Mouse (Mus musculus): ENCODE data around the gene Jpt1. TPM values are rescaled to one million over a fixed set of nuclear protein-coding genes. Genes with fewer than 3 reads are reported as not detected.
"Not testable (repeated sequence)": the region's sequence is repeated elsewhere in the genome, so short reads cannot be mapped to it uniquely, and the experiment has no call there.

Gene Jpt1
- polyA plus RNA-seq, 1 experiment: 163 TPM

GRCm38 (mm10) chr11:115511121-115511520 lies 3.1 kb downstream of the Jpt1 start:
- H3K36me3 ChIP-seq (ENCODE audit: control insufficient read depth, insufficient read depth, low read length, poor library complexity, severe bottlenecking): peaks cover 4% of the 10 kb centered on the region; the same call in 1 of the 2 replicates
- H3K4me1 ChIP-seq (ENCODE audit: control insufficient read depth, insufficient read depth, low read length): no peaks in the 10 kb centered on the region
- TF ChIP-seq POLR2A (IDR thresholded peaks at IDR 0.05; ENCODE audit: insufficient read depth, low read length) (no peak), CTCF (IDR thresholded peaks at IDR 0.05; ENCODE audit: low read depth, low read length) (no peak), EP300 (IDR thresholded peaks at IDR 0.05; ENCODE audit: insufficient read depth, low read depth, low read length) (no peak)
- no peaks in the 10 kb centered on the region for H3K27me3 ChIP-seq (ENCODE audit: control insufficient read depth, insufficient read depth, low read length, poor library complexity, severe bottlenecking)
- H3K27ac ChIP-seq (ENCODE audit: insufficient read depth, low read length): no peak overlapping the region
- H3K4me3 ChIP-seq (ENCODE audit: low read depth, low read length): no peak overlapping the region
- H3K9ac ChIP-seq (ENCODE audit: low read depth, poor library complexity, severe bottlenecking): no peak overlapping the region
- H3K9me3 ChIP-seq (replicated peaks; ENCODE audit: control insufficient read depth, insufficient read depth, low read length, poor library complexity, severe bottlenecking): peaks cover 5% of the 10 kb centered on the region

GRCm38 (mm10) chr11:115510507-115510888 lies 3.7 kb downstream of the Jpt1 start:
- Histone ChIP-seq H3K9me3 (replicated peaks; ENCODE audit: control insufficient read depth, insufficient read depth, low read length, poor library complexity, severe bottlenecking) (peaks cover 5% of the 10 kb centered on the region), H3K9ac (ENCODE audit: low read depth, poor library complexity, severe bottlenecking) (no peak overlapping the region), H3K4me1 (ENCODE audit: control insufficient read depth, insufficient read depth, low read length) (no peaks in the 10 kb centered on the region), H3K4me3 (ENCODE audit: low read depth, low read length) (no peak overlapping the region), H3K27ac (ENCODE audit: insufficient read depth, low read length) (no peak overlapping the region), H3K27me3 (ENCODE audit: control insufficient read depth, insufficient read depth, low read length, poor library complexity, severe bottlenecking) (no peaks in the 10 kb centered on the region), H3K36me3 (ENCODE audit: control insufficient read depth, insufficient read depth, low read length, poor library complexity, severe bottlenecking) (peaks cover 4% of the 10 kb centered on the region; the same call in 1 of the 2 replicates)
- TF ChIP-seq POLR2A (IDR thresholded peaks at IDR 0.05; ENCODE audit: insufficient read depth, low read length) (no peak), CTCF (IDR thresholded peaks at IDR 0.05; ENCODE audit: low read depth, low read length) (no peak), EP300 (IDR thresholded peaks at IDR 0.05; ENCODE audit: insufficient read depth, low read depth, low read length) (no peak)

DNA sequence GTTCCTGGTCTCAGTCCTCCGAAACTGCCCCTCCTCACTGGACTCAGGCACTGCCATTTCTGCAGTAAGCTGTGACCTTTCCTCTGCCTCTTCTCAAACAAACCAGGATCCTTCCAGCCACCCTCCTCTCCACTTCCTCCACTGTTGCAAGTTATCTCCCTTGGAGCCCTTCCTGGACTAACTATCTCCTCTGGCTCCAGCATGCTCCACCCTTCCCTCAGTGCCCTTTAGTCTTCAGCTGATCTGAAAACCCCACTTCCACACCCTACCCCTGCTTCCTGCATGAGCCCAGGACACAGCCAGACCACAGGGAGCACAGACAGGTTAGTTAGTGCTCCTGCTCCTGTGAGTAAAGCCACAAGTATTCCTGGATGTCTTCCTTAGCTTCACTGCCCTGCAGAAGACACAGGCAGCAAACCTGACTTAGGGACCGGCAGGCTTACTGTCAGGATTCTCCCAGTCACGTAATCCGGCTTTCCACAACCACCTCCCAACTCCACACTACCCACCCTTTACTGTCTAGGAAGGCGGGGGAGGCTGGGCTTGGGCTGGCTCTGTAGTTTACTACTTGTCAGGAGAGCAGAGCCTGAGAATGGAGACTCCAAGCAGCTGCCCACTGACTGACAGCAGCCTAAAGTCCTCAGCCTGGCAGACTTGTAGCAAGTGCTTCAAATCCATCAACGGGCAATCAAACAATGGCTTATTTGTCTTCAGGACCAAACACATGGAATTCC lies 4.2 kb downstream of the Jpt1 start:
- peaks cover 4% of the 10 kb centered on the region; the same call in 1 of the 2 replicates for H3K36me3 ChIP-seq (ENCODE audit: control insufficient read depth, insufficient read depth, low read length, poor library complexity, severe bottlenecking)
- H3K9me3 ChIP-seq (replicated peaks; ENCODE audit: control insufficient read depth, insufficient read depth, low read length, poor library complexity, severe bottlenecking): peaks cover 5% of the 10 kb centered on the region
- H3K27ac ChIP-seq (ENCODE audit: insufficient read depth, low read length): no peak overlapping the region
- H3K4me3 ChIP-seq (ENCODE audit: low read depth, low read length): no peak overlapping the region
- TF ChIP-seq POLR2A (IDR thresholded peaks at IDR 0.05; ENCODE audit: insufficient read depth, low read length): no peak
- TF ChIP-seq EP300 (IDR thresholded peaks at IDR 0.05; ENCODE audit: insufficient read depth, low read depth, low read length): no peak
- TF ChIP-seq CTCF (IDR thresholded peaks at IDR 0.05; ENCODE audit: low read depth, low read length): no peak
- H3K4me1 ChIP-seq (ENCODE audit: control insufficient read depth, insufficient read depth, low read length): no peaks in the 10 kb centered on the region
- no peaks in the 10 kb centered on the region for H3K27me3 ChIP-seq (ENCODE audit: control insufficient read depth, insufficient read depth, low read length, poor library complexity, severe bottlenecking)
- no peak overlapping the region for H3K9ac ChIP-seq (ENCODE audit: low read depth, poor library complexity, severe bottlenecking)

DNA sequence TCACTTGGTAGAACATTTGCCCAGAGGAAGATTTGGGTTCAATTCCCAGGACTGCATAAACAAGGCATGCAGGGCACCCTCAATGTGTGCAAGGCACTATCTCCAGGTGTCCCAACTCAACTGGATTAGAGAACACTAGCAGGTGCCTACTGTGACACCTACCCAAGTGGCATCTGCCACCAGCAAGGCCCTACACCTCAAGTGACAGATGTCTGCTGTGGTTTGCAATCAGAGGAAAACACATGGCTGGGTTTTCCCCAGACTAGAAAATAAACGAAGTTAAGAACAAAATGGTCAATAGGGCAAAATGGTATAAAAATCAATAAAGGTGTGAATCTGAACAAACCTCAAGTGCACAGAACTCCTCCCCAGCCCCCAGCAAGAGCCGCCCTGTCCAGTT lies 6.1 kb downstream of the Jpt1 start:
- Histone ChIP-seq H3K9me3 (replicated peaks; ENCODE audit: control insufficient read depth, insufficient read depth, low read length, poor library complexity, severe bottlenecking) (peaks cover 5% of the 10 kb centered on the region), H3K4me3 (ENCODE audit: low read depth, low read length) (no peak overlapping the region), H3K9ac (ENCODE audit: low read depth, poor library complexity, severe bottlenecking) (no peak overlapping the region), H3K4me1 (ENCODE audit: control insufficient read depth, insufficient read depth, low read length) (no peaks in the 10 kb centered on the region), H3K27me3 (ENCODE audit: control insufficient read depth, insufficient read depth, low read length, poor library complexity, severe bottlenecking) (no peaks in the 10 kb centered on the region), H3K36me3 (ENCODE audit: control insufficient read depth, insufficient read depth, low read length, poor library complexity, severe bottlenecking) (peaks cover 8% of the 10 kb centered on the region; the same call in 1 of the 2 replicates), H3K27ac (ENCODE audit: insufficient read depth, low read length) (no peak overlapping the region)
- TF ChIP-seq EP300 (IDR thresholded peaks at IDR 0.05; ENCODE audit: insufficient read depth, low read depth, low read length) (no peak), CTCF (IDR thresholded peaks at IDR 0.05; ENCODE audit: low read depth, low read length) (no peak), POLR2A (IDR thresholded peaks at IDR 0.05; ENCODE audit: insufficient read depth, low read length) (no peak)

DNA sequence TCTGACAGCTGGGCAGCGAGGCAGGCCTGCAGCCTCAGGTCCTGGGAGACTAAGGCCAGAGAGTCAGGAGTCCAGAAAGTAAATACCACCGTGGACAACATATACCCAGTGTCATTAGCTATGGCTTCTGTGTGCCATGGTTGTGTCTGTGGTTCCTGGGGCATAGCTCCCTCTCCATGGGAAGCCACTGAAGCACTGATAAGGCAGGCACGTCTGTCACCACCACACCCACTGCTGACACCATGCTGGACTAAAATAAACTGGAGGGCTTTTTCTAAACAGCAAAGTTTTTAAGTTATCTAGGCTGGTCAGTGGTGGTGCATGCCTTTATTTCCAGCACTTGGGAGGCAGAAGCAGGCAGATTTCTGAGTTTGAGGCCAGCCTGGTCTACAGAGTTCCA lies 7.6 kb downstream of the Jpt1 start:
- H3K9ac ChIP-seq (ENCODE audit: low read depth, poor library complexity, severe bottlenecking): no peak overlapping the region
- H3K4me1 ChIP-seq (ENCODE audit: control insufficient read depth, insufficient read depth, low read length): no peaks in the 10 kb centered on the region
- peaks cover 16% of the 10 kb centered on the region for H3K36me3 ChIP-seq (ENCODE audit: control insufficient read depth, insufficient read depth, low read length, poor library complexity, severe bottlenecking)
- no peaks in the 10 kb centered on the region for H3K27me3 ChIP-seq (ENCODE audit: control insufficient read depth, insufficient read depth, low read length, poor library complexity, severe bottlenecking)
- no peak for TF ChIP-seq EP300 (IDR thresholded peaks at IDR 0.05; ENCODE audit: insufficient read depth, low read depth, low read length)
- TF ChIP-seq CTCF (IDR thresholded peaks at IDR 0.05; ENCODE audit: low read depth, low read length): no peak
- TF ChIP-seq POLR2A (IDR thresholded peaks at IDR 0.05; ENCODE audit: insufficient read depth, low read length): no peak
- no peak overlapping the region for H3K27ac ChIP-seq (ENCODE audit: insufficient read depth, low read length)
- H3K9me3 ChIP-seq (replicated peaks; ENCODE audit: control insufficient read depth, insufficient read depth, low read length, poor library complexity, severe bottlenecking): no peaks in the 10 kb centered on the region
- H3K4me3 ChIP-seq (ENCODE audit: low read depth, low read length): no peak overlapping the region

DNA sequence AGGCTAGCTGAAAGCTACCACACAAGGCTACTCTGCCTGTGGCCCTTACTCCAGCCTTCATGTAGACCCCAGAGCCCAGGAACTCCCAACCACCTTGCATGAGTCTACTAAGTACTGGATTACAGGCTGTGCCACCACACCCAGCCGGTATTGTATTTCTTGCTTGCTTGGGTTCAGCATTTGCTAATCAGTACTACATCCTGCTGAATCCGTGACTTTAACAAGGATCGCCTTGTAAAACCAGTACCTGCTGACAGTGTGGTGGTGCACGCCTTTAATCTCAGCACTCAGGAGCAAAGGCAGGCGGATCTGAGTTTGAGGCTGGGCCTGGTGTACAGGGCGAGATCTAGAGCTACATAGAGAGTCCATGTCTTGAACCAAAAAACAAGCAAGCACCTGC lies 11.6 kb downstream of the Jpt1 start:
- TF ChIP-seq CTCF (IDR thresholded peaks at IDR 0.05; ENCODE audit: low read depth, low read length) (no peak), EP300 (IDR thresholded peaks at IDR 0.05; ENCODE audit: insufficient read depth, low read depth, low read length) (no peak), POLR2A (IDR thresholded peaks at IDR 0.05; ENCODE audit: insufficient read depth, low read length) (no peak)
- H3K36me3 ChIP-seq (ENCODE audit: control insufficient read depth, insufficient read depth, low read length, poor library complexity, severe bottlenecking): peaks cover 50% of the 10 kb centered on the region
- no peak overlapping the region for H3K4me3 ChIP-seq (ENCODE audit: low read depth, low read length)
- H3K9me3 ChIP-seq (replicated peaks; ENCODE audit: control insufficient read depth, insufficient read depth, low read length, poor library complexity, severe bottlenecking): no peaks in the 10 kb centered on the region
- H3K4me1 ChIP-seq (ENCODE audit: control insufficient read depth, insufficient read depth, low read length): no peaks in the 10 kb centered on the region
- H3K27me3 ChIP-seq (ENCODE audit: control insufficient read depth, insufficient read depth, low read length, poor library complexity, severe bottlenecking): no peaks in the 10 kb centered on the region
- H3K9ac ChIP-seq (ENCODE audit: low read depth, poor library complexity, severe bottlenecking): no peak overlapping the region
- H3K27ac ChIP-seq (ENCODE audit: insufficient read depth, low read length): no peak overlapping the region

DNA sequence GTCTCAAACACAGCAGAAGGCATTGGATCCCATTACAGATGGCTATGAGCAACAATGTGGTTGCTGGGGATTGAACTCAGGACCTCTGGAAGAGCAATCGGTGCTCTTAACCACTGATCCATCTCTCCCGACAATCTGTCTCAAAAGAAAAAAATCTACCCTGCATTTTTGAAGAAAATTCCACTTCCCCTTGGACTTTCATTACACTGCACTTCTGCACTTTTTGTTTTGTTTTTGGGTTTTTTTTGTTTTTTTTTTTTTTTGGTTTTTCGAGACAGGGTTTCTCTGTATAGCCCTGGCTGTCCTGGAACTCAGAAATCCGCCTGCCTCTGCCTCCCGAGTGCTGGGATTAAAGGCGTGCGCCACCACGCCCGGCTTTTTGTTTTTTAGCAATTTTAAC lies 17.6 kb downstream of the Jpt1 start:
- H3K4me1 ChIP-seq (ENCODE audit: control insufficient read depth, insufficient read depth, low read length); H3K9ac ChIP-seq (ENCODE audit: low read depth, poor library complexity, severe bottlenecking); H3K27me3 ChIP-seq (ENCODE audit: control insufficient read depth, insufficient read depth, low read length, poor library complexity, severe bottlenecking); H3K4me3 ChIP-seq (ENCODE audit: low read depth, low read length); H3K9me3 ChIP-seq (replicated peaks; ENCODE audit: control insufficient read depth, insufficient read depth, low read length, poor library complexity, severe bottlenecking); H3K27ac ChIP-seq (ENCODE audit: insufficient read depth, low read length): not testable (repeated sequence)
- H3K36me3 ChIP-seq (ENCODE audit: control insufficient read depth, insufficient read depth, low read length, poor library complexity, severe bottlenecking): peaks cover 34% of the 10 kb centered on the region
